Mouse (Mus musculus): ENCODE results near the gene Bcl7a. TPM values are rescaled to one million over a fixed set of nuclear protein-coding genes. Genes with fewer than 3 reads are reported as not detected.
A peak's percentile ranks its signal among the peaks of the same experiment; 100 is the strongest.

Bcl7a gene
- total RNA-seq, 1 experiment from 2014 or later: 28.3 TPM

DNA sequence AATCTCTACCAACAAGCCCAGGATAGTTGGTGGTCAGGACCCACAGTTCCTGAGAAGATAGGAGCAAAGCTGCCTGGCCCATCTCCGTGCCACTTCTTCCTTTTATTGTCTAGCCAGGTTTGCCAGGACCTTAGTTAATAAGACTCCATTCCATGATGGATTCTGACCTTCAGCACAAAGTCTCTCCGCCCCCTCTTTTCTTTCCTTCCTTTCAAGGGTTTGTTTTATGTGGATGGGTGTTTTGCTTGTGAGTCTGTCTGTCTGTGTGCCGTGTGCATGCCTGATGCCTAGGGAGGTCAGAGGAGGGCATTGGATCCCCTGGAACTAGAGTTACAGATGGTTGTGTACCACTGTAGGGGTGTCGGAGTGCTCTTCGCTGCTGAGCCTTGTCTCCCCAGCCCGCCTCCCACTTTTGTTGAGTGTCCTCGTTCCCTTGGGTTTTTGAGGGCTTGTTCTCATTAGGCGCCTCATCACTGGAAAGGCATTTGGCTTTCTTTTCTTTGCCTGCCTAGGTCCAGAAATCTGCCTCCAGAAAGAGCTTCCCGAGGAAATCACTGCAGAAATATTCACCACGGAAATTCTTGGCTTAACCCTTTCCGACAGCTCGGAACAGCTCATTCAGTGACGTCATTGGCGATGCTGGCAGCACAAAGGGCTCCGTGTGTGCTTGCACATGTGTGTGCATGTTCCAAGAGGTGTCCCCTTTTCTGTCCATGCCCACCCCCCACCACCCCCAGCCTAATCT, 17.5 kb upstream of the Bcl7a start:
- no peak for ATAC-seq (ENCODE audit: extremely low read depth, insufficient number of reproducible peaks, low FRiP score, poor library complexity, severe bottlenecking)

DNA sequence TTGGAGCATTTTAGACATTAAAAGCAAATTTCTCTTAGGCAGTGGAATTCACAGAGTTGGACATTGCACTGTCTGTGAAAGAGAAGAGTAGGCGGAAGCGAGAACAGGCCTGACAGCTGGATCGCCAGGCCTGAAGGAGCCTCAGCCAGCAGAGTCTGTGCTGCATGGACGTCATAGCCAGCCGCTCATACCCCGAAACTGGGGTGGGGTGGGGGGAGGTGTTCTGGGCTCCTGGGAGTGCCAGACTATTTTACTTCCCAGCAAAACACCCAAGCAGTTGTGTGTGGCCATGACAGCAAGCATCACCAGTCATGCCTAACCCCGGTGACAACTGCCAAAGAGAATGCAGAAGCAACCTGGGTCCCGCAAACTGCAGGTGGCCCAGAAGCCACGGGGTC, 16.9 kb upstream of the Bcl7a start:
- peak; percentile 71 for ATAC-seq (ENCODE audit: extremely low read depth, insufficient number of reproducible peaks, low FRiP score, poor library complexity, severe bottlenecking)

DNA sequence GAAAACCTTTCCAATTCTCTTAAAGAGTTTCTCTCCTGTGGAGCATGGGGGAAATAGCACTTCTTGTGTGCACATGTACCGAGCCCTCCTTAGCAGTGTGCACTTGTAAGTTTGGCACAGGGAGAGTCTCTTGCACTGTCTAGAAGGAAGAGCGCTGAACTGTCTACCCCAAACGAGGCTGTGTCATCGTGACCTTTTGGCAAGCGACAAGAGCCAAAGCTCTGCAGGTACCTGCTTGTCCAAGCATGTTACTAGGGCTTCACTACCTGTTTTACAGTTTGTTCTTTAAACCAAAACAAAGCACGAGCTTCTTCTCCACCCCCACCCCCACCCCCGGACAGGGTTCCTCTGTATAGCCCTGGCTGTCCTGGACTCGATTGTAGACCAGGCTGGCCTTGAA, 15.9 kb upstream of the Bcl7a start:
- ATAC-seq (ENCODE audit: extremely low read depth, insufficient number of reproducible peaks, low FRiP score, poor library complexity, severe bottlenecking): no peak

DNA sequence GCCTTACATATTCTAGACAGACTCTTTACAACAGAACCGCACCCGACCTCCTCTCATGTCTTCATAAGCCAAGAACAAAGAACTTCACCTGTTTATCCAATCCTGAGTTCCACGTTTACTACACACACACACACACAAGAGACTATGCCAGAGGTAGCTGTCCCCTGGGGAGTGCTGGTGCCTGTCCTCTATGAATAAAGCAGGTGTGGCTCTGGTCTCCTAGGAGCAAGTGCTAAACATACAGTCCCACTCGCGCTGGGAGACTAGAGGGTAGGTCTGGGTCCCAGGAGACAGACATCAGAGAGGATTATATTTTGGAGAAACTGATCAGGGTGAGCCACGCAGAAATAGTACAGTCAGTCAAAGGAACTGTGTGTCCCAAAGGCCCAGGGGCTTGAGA, 10.1 kb upstream of the Bcl7a start:
- no peak for ATAC-seq (ENCODE audit: extremely low read depth, insufficient number of reproducible peaks, low FRiP score, poor library complexity, severe bottlenecking)

DNA sequence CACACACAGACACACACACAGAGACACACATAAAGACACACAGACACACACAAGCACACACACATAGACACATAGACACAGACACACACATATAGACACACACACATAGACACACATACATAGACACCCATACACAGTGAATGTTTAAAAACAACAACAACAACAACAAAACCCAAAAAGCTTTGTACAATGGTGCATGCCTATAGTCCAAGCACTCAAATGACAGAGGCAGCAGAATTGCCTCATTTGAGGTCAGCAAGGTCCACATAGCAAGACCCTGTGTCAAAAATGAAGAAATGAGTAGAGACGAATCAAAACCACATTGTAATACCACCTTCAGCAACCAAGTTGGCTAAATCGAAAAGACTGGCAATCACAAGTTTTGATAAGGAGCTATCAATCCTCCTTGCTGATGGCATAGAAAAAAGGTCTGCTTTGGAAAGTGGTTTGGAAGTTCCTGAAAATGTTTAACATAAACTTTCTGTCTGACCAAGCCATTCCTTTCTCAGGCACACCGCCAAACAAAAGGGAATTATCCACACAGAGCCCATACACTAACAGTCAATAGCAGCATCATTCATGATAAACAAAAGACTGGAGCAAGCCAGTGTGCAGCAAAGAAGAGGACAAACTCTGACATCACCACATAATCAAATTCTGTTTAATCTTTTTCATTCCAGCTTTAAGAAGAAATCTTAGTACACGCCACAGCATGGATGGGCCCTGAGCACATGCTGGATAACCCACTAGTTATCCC, 7.3 kb upstream of the Bcl7a start:
- ATAC-seq (ENCODE audit: extremely low read depth, insufficient number of reproducible peaks, low FRiP score, poor library complexity, severe bottlenecking): no peak

GRCm38 (mm10) chr5:123338463-123338862, 5.2 kb upstream of the Bcl7a start:
- no peak for ATAC-seq (ENCODE audit: extremely low read depth, insufficient number of reproducible peaks, low FRiP score, poor library complexity, severe bottlenecking)

GRCm38 (mm10) chr5:123344628-123344962, 961 bp downstream of the Bcl7a start:
- no peak for ATAC-seq (ENCODE audit: extremely low read depth, insufficient number of reproducible peaks, low FRiP score, poor library complexity, severe bottlenecking)

GRCm38 (mm10) chr5:123344963-123345852, 1.6 kb downstream of the Bcl7a start:
- ATAC-seq (ENCODE audit: extremely low read depth, insufficient number of reproducible peaks, low FRiP score, poor library complexity, severe bottlenecking): no peak

GRCm38 (mm10) chr5:123345853-123346654, 2.4 kb downstream of the Bcl7a start:
- ATAC-seq (ENCODE audit: extremely low read depth, insufficient number of reproducible peaks, low FRiP score, poor library complexity, severe bottlenecking): no peak

DNA sequence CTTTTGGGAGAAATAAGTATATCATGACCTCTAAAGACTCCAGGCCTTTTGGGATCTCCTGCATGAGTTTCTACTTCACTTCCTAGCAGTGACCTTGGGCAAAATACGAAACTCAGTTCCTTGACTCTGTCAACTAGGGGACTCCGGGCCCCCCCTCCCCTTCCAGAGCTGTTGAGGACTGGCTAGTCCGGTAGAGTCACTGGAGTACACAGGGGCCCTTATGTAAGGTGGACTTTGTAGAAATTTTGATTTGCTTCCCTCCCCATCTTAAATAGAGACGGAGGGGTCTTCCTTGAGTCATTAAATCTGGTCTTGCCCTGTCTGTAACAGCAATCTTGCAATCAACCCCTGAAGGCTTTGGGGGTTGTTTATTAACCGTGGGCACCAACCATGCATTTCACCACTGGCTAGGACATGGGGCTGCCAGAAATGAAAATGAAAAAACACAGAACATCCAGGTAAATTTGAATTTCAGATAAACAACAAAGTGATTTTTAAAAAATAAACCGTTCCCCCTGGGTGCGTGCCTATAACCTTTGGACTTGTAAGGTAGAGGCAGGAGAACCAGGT, 3.2 kb downstream of the Bcl7a start:
- no peak for ATAC-seq (ENCODE audit: extremely low read depth, insufficient number of reproducible peaks, low FRiP score, poor library complexity, severe bottlenecking)

- no peak for ATAC-seq (ENCODE audit: extremely low read depth, insufficient number of reproducible peaks, low FRiP score, poor library complexity, severe bottlenecking)
Measured at GRCm38 (mm10) chr5:123347985-123348384, 4.4 kb downstream of the Bcl7a start.

DNA sequence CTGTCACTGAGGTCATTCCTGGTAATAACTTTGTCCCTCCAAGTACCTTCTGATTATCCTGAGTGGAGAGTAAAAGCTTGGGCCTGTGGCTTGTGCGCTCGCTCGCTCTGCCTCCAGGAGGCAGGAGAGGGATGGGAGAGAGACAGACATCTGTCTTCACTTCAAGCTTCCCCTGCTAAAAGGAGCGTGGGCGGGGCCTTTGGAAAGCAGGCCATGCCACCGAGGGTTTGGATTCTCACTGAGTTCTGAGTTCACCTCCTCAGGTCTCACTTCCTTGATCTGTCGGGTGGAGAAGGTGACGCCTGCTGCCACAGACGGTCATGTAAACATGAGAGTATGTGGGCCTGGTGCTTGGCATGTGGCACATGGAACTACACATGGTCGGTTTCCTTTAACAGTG, 6.8 kb downstream of the Bcl7a start:
- ATAC-seq (ENCODE audit: extremely low read depth, insufficient number of reproducible peaks, low FRiP score, poor library complexity, severe bottlenecking): peak; percentile 36; the same call in 1 of the 2 replicates

DNA sequence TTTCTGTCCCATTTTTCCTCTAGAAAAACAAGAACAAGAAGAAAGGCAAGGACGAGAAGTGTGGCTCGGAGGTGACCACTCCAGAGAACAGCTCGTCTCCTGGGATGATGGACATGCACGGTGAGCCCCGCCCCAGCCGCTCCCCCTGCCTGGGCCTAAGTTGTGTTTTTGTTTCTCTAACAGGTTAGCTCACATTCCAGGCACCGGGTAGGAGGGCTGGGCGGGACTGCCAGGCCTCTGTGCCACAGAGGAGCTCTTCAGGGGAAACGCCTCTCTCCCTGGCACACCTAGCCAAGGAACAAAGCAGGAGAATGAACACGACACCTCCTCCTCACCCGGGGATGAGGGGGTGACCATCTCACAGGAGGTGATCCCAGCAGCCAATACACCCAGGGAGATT, 12.3 kb downstream of the Bcl7a start:
- no peak for ATAC-seq (ENCODE audit: extremely low read depth, insufficient number of reproducible peaks, low FRiP score, poor library complexity, severe bottlenecking)

DNA sequence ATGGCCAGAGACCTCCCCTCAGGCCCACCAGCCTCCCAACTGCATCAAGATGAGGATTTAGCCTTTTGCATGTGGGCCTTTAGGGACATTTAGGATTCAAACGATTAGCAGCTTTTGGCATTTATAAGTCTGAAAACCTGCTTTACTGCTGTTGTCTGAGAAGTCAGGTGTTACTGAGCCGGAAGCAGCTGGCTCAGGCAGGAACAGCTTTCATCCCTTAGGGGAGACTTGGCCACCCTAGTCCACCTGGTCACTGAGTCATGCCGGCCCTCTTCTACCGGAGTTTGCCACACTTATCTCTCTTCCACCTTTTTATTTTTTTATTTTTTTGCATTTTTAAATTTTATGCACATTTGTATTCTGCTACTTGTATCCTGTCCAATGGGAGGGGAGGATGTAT, 13.6 kb downstream of the Bcl7a start:
- ATAC-seq (ENCODE audit: extremely low read depth, insufficient number of reproducible peaks, low FRiP score, poor library complexity, severe bottlenecking): no peak

- ATAC-seq (ENCODE audit: extremely low read depth, insufficient number of reproducible peaks, low FRiP score, poor library complexity, severe bottlenecking): no peak
Measured at GRCm38 (mm10) chr5:123359431-123359830, 15.8 kb downstream of the Bcl7a start.

GRCm38 (mm10) chr5:123362911-123363310, 19.3 kb downstream of the Bcl7a start:
- ATAC-seq (ENCODE audit: extremely low read depth, insufficient number of reproducible peaks, low FRiP score, poor library complexity, severe bottlenecking): no peak

DNA sequence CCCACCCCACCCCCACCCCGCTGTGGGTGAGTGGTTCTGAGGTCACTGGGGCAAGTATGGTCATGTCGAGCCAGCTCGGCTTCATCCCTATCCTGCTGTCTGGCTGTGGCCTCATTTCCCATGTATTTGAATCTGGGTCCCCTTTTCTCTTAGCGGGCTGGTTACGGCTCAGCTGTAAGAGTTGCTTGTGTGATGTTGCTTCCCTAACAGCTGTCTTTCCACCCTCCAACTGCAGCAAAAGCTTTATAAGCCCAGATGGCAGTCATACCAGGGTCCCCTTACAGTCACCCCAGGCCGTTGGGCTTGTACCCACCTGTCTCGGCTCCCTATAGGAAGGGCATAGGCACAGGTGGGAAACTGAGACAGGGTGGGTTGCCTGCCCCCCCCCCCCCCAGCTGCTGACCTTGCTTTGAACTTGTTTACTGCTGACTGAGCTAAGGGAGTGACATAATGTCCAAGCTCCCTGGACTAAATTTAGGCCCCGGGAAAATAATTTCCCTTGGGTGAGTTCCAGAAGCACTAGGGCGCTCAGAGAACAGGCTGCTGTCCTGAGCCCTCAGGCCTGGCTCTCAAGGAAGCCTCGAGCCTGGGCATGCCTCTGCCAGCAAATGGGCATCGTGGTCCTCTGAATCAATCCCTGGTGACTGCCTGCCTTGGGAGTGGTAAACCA, 20.8 kb downstream of the Bcl7a start:
- no peak for ATAC-seq (ENCODE audit: extremely low read depth, insufficient number of reproducible peaks, low FRiP score, poor library complexity, severe bottlenecking)

GRCm38 (mm10) chr5:123368869-123369488, 25.3 kb downstream of the Bcl7a start:
- ATAC-seq (ENCODE audit: extremely low read depth, insufficient number of reproducible peaks, low FRiP score, poor library complexity, severe bottlenecking): peak; percentile 73; the same call in 1 of the 2 replicates

Measured in neutrophil, adult 5-6 weeks (primary cell).